Mouse (Mus musculus) natural killer cell, adult 2 months (primary cell): ENCODE data around the gene Gm20388.

ENCODE experiments used
- DNase-seq, 2 experiments: peaks; one replicate each; pipeline ENCODE4 v3.0.0; 2022; ENCODE audit warnings: low spot score in 2 of 2

Gene Gm20388

GRCm38 (mm10) chr8:124106328-124107195 lies 4195.9 kb downstream of the Gm20388 start:
- DNase-seq, result no peak

GRCm38 (mm10) chr8:124113108-124113507 lies 4202.5 kb downstream of the Gm20388 start:
- no peak for DNase-seq

- DNase-seq, result no peak
Observed at GRCm38 (mm10) chr8:124125241-124125640, 4214.6 kb downstream of the Gm20388 start.

GRCm38 (mm10) chr8:124137261-124137660 lies 4226.6 kb downstream of the Gm20388 start:
- no peak for DNase-seq

- DNase-seq, result no peak
Observed at GRCm38 (mm10) chr8:124140211-124140790, 4229.7 kb downstream of the Gm20388 start.

- no peak for DNase-seq
Observed at GRCm38 (mm10) chr8:124140868-124141431, 4230.3 kb downstream of the Gm20388 start.

GRCm38 (mm10) chr8:124141681-124142391 lies 4231.2 kb downstream of the Gm20388 start:
- DNase-seq, result no peak

GRCm38 (mm10) chr8:124143003-124143402 lies 4232.4 kb downstream of the Gm20388 start:
- DNase-seq, result no peak

- DNase-seq, result no peak
Observed at GRCm38 (mm10) chr8:124143871-124144618, 4233.4 kb downstream of the Gm20388 start.

- DNase-seq, result no peak
Observed at GRCm38 (mm10) chr8:124144619-124144980, 4234.0 kb downstream of the Gm20388 start.

- DNase-seq, result no peak
Observed at GRCm38 (mm10) chr8:124146286-124146685, 4235.6 kb downstream of the Gm20388 start.

- DNase-seq, result no peak
Observed at GRCm38 (mm10) chr8:124150009-124150408, 4239.4 kb downstream of the Gm20388 start.

- DNase-seq, result no peak
Observed at GRCm38 (mm10) chr8:124150536-124150935, 4239.9 kb downstream of the Gm20388 start.

- no peak for DNase-seq
Observed at GRCm38 (mm10) chr8:124151881-124152280, 4241.2 kb downstream of the Gm20388 start.

GRCm38 (mm10) chr8:124152771-124153170 lies 4242.1 kb downstream of the Gm20388 start:
- no peak for DNase-seq

GRCm38 (mm10) chr8:124156324-124156723 lies 4245.7 kb downstream of the Gm20388 start:
- no peak for DNase-seq

GRCm38 (mm10) chr8:124161683-124162082 lies 4251.0 kb downstream of the Gm20388 start:
- DNase-seq, result no peak

- no peak for DNase-seq
Observed at GRCm38 (mm10) chr8:124163258-124163657, 4252.6 kb downstream of the Gm20388 start.

- DNase-seq, result no peak
Observed at GRCm38 (mm10) chr8:124169749-124170148, 4259.1 kb downstream of the Gm20388 start.

- no peak for DNase-seq
Observed at GRCm38 (mm10) chr8:124170671-124171070, 4260.0 kb downstream of the Gm20388 start.
